Mouse (Mus musculus) midbrain, postnatal 0 days (tissue): ENCODE data around the gene St3gal6. TPM values are rescaled to one million over a fixed set of nuclear protein-coding genes. Genes with fewer than 3 reads are reported as not detected.

ENCODE experiments used
- ATAC-seq: fragments of 200-750 bp; cut with Nextera tagmentation; 2 replicates; pipeline ENCODE4 v1.8.0; 2017; ENCODE audit warnings: moderate number of reproducible peaks, mild to moderate bottlenecking, moderate TSS enrichment, moderate library complexity; ENCODE audit not compliant: low FRiP score
- DNase-seq: peaks from one replicate; pipeline ENCODE4 v3.0.0-alpha.2; 2015; ENCODE audit warnings: low spot score
- H3K27ac ChIP-seq: fragments of 300-500 bp; sonication (generic); 2 replicates; pipeline ENCODE4 v1.5.1; 2014; ENCODE audit warnings: low read depth, mild to moderate bottlenecking, low read length, mixed read lengths
- H3K27me3 ChIP-seq: fragments of 300-500 bp; sonication (generic); 2 replicates; pipeline ENCODE4 v1.6.1; 2014; ENCODE audit warnings: low read length, control low read depth, mixed read lengths; ENCODE audit not compliant: insufficient read depth
- H3K36me3 ChIP-seq: fragments of 300-500 bp; sonication (generic); 2 replicates; pipeline ENCODE4 v1.6.1; 2014; ENCODE audit warnings: low read length, control low read depth, mixed read lengths; ENCODE audit not compliant: insufficient read depth
- H3K4me1 ChIP-seq: fragments of 300-500 bp; sonication (generic); 2 replicates; pipeline ENCODE4 v1.6.1; 2014; ENCODE audit warnings: mild to moderate bottlenecking, control low read depth, antibody characterized with exemption, low read length, mixed read lengths; ENCODE audit not compliant: insufficient read depth
- H3K4me2 ChIP-seq: fragments of 300-500 bp; sonication (generic); 2 replicates; pipeline ENCODE4 v1.6.1; 2014; ENCODE audit warnings: low read depth, mild to moderate bottlenecking, low read length, mixed read lengths; ENCODE audit not compliant: poor library complexity, severe bottlenecking
- H3K4me3 ChIP-seq: fragments of 300-500 bp; sonication (generic); 2 replicates; pipeline ENCODE4 v1.5.1; 2014; ENCODE audit warnings: low read depth, mild to moderate bottlenecking, low read length, moderate library complexity
- H3K9ac ChIP-seq: fragments of 300-500 bp; sonication (generic); replicated peaks from 2 replicates; pipeline ENCODE4 v1.6.1; 2014; ENCODE audit warnings: mild to moderate bottlenecking, low read length, moderate library complexity, mixed read lengths; ENCODE audit not compliant: poor library complexity, severe bottlenecking
- H3K9me3 ChIP-seq: fragments of 300-500 bp; sonication (generic); 2 replicates; pipeline ENCODE4 v1.6.1; 2016; ENCODE audit warnings: low read length, control low read depth
- CTCF ChIP-seq: IDR thresholded peaks from 2 replicates; pipeline ENCODE4 v1.5.1; 2016; ENCODE audit warnings: antibody characterized with exemption, mild to moderate bottlenecking
- WGBS: fragments of 180-500 bp; shearing (Covaris S2); extraction: QIAGEN DNeasy Blood & Tissue Kit; methylation state at CpG from one replicate; pipeline ENCODE4 v1.1.7; 2014; 5-methylcytosine and 5-hydroxymethylcytosine counted together
- polyA plus RNA-seq: library from polyadenylated mRNA; unstranded; fragments of >200 nt; fragmentation: Nextera tagmentation; extraction: Ambion mirVana; gene quantifications from 2 replicates; pipeline ENCODE4 v1.2.1, GENCODE M21; 2015
- total RNA-seq: library from RNA; depleted of rRNA; stranded (reverse); fragments of >200 nt; gene quantifications from 2 replicates; pipeline ENCODE4 v1.2.3, GENCODE M21; 2014

The St3gal6 gene
- total and polyA plus RNA-seq, 2 experiments from 2014 or later, result 6.5 to 18.0 TPM

DNA sequence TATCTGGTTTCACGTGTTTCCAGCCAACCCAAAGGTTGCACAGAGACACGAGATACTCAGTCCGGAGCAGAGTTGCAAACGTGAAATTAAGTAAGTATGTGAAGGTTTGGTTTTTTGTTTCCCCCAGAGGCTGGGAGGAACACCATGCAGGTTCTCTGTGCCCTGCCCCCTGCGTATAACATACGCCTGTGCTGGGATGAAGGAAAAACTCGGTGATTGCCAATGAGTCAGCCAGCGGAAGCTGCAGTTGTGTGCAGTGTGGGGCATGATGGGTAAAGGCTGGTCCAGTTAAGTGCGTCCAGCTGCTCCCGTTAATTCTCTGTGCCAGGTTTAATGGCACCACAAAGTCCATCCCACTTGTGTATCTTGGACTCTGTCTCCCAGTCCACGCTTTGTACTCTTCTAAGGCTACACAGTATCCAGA lies 4.4 kb downstream of the St3gal6 start:
- no peak for TF ChIP-seq CTCF
- H3K27ac ChIP-seq, result no peak overlapping the region
- DNase-seq (no peak), ATAC-seq (no peak)
- no peak overlapping the region; the same call in 1 of the 2 replicates for H3K4me2 ChIP-seq
- H3K4me1 ChIP-seq, result 0 out of 2 replicates have a peak, but pooled peaks cover 5% of the 10 kb centered on the region
- H3K4me3 ChIP-seq, result no peak overlapping the region
- H3K36me3 ChIP-seq, result no peaks in the 10 kb centered on the region
- 76% methylated on average over 11 of the region's 11 CpGs for WGBS
- no peaks in the 10 kb centered on the region for H3K9me3 ChIP-seq
- no peak overlapping the region for H3K9ac ChIP-seq
- H3K27me3 ChIP-seq, result no peaks in the 10 kb centered on the region

GRCm38 (mm10) chr16:58516960-58517798 lies 6.9 kb downstream of the St3gal6 start:
- Histone ChIP-seq H3K9ac (no peak overlapping the region), H3K4me3 (no peak overlapping the region), H3K27me3 (no peaks in the 10 kb centered on the region), H3K4me1 (0 out of 2 replicates have a peak, but pooled peaks cover 3% of the 10 kb centered on the region), H3K9me3 (no peaks in the 10 kb centered on the region), H3K36me3 (no peaks in the 10 kb centered on the region), H3K27ac (no peak overlapping the region), H3K4me2 (no peak overlapping the region)
- TF ChIP-seq CTCF, result no peak
- ATAC-seq, result no peak
- WGBS, result 92% methylated on average over 7 of the region's 7 CpGs
- no peak for DNase-seq

GRCm38 (mm10) chr16:58516161-58516560 lies 7.9 kb downstream of the St3gal6 start:
- no peaks in the 10 kb centered on the region for H3K9me3 ChIP-seq
- no peaks in the 10 kb centered on the region for H3K27me3 ChIP-seq
- no peaks in the 10 kb centered on the region for H3K36me3 ChIP-seq
- no peaks in the 10 kb centered on the region for H3K4me1 ChIP-seq
- no peak for DNase-seq
- WGBS, result 86% methylated on average over 2 of the region's 2 CpGs
- no peak for ATAC-seq
- H3K27ac ChIP-seq, result no peak overlapping the region
- H3K9ac ChIP-seq, result no peak overlapping the region
- H3K4me2 ChIP-seq, result no peak overlapping the region
- no peak for TF ChIP-seq CTCF
- no peak overlapping the region for H3K4me3 ChIP-seq

DNA sequence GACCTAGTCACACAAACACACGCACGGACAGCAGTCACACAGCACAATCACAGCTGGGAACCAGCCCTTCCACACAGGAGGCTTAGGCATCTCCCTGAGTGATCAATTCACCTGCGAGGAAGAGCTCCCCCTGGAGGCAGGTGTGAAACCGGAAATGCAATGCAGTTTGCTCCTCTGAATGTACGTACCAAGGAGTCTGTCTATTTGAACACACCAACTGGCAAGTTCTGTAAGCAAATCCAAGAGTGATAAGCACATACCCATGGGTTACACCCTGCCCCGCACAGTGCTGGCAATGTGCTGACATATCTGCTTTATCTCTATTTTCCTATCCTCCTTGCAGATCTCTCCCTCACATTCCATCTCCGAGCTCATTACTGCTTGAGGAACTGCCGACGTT lies 9.5 kb downstream of the St3gal6 start:
- Histone ChIP-seq H3K9me3 (no peaks in the 10 kb centered on the region), H3K4me1 (no peaks in the 10 kb centered on the region), H3K4me3 (no peak overlapping the region), H3K9ac (no peak overlapping the region), H3K36me3 (no peaks in the 10 kb centered on the region), H3K4me2 (no peak overlapping the region), H3K27me3 (no peaks in the 10 kb centered on the region), H3K27ac (no peak overlapping the region)
- peak; percentile 49 for TF ChIP-seq CTCF
- 89% methylated on average over 9 of the region's 9 CpGs for WGBS
- no peak for ATAC-seq
- DNase-seq, result no peak

DNA sequence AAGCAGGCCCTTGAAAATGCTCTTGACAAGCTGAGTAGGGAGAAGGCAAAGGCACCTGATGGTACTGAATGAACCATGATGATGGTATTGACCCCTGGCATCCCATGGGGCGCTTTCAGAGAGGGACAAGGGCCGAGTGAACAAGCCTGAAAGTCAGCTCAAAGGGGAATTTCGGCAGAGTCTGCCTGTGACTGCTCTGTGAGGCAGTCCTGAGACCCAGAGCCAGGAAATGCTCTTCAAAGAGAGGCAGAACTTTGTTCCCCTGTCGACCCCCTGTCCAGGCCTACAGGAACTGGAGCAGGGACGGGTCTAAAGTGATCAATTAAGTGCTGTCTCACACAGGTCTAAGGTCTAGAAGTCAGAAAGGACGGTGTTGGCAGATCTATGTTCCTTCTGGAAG lies 10.3 kb downstream of the St3gal6 start:
- no peak overlapping the region for H3K9ac ChIP-seq
- ATAC-seq (0 out of 2 replicates have a peak, but pooled peaks have one; percentile 24), DNase-seq (no peak)
- H3K36me3 ChIP-seq, result no peaks in the 10 kb centered on the region
- H3K27ac ChIP-seq, result no peak overlapping the region
- H3K9me3 ChIP-seq, result no peaks in the 10 kb centered on the region
- no peak overlapping the region for H3K4me2 ChIP-seq
- no peaks in the 10 kb centered on the region for H3K4me1 ChIP-seq
- no peaks in the 10 kb centered on the region for H3K27me3 ChIP-seq
- WGBS, result 36% methylated on average over 6 of the region's 6 CpGs
- TF ChIP-seq CTCF, result no peak
- no peak overlapping the region for H3K4me3 ChIP-seq

DNA sequence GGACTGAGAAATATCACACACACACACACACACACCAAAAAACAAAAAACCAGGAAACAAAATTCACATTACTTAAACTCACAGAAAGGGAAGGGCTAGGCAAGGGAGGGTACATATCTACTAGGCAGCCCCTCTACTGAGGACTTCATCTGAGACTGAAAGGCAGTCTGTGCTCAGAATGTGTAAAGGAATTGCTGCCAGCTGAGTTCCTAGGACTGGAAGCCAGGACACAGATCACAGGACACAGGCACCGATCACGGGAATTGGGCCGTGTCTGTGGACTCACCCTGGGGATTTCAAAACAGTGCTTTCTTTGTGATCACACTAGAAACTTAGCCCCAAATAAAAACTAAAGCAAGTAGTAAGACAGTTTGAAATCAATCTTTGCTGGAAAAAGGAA lies 11.2 kb downstream of the St3gal6 start:
- no peak overlapping the region for H3K9ac ChIP-seq
- no peaks in the 10 kb centered on the region for H3K4me1 ChIP-seq
- H3K27ac ChIP-seq, result 0 out of 2 replicates have a peak overlapping the region, but pooled peaks have one; percentile 7
- DNase-seq (peak; percentile 64), ATAC-seq (peak; percentile 65; the same call in 1 of the 2 replicates)
- H3K9me3 ChIP-seq, result no peaks in the 10 kb centered on the region
- no peaks in the 10 kb centered on the region for H3K27me3 ChIP-seq
- 19% methylated on average over 3 of the region's 3 CpGs for WGBS
- no peak overlapping the region for H3K4me2 ChIP-seq
- no peaks in the 10 kb centered on the region for H3K36me3 ChIP-seq
- H3K4me3 ChIP-seq, result no peak overlapping the region
- TF ChIP-seq CTCF, result no peak
